Comparison of ENCODE assay signal across 8 mouse cellular contexts in the genomic region with DNA sequence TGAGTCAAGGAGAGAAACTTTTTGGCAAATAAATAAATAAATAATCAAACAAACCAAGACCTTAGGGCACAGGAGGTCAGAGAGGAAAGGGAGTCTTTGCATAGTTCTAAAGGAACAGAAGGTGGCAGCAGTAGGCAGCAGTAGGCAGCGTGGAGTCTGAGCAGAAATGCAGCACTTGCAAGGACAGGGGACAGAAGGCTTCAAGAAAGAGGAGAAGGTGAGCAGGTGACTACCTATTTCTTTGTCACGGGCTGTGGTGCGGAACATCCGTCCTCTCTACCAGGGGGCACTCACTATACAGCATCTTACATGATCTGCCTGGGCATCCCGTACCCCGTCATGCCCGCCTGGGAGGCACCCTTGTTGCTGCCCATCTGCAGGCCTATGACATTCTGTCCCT. TPM values are rescaled to one million over a fixed set of nuclear protein-coding genes. Genes with fewer than 3 reads are reported as not detected.
DNase-seq lines count a peak whose midpoint lies in the region; ATAC-seq and TF ChIP-seq lines count a peak whose summit lies in the region.
"Had no signal": no experiment of that assay in that cellular context is flagged by ENCODE, and none has a peak within 500 bp of the region (broad histone marks: within the 10 kb centered on the region; RNA-seq: fewer than 3 reads in every experiment).

No protein-coding gene starts in this region.

- peak; percentile 74 for TF ChIP-seq CTCF in Patski (IDR thresholded peaks at IDR 0.05)

- POLR2A ChIA-PET in Patski (lab: Charles Lee), result no interaction called here

- H3K27me3 ChIP-seq in Patski, result no peaks in the 10 kb centered on the region
- H3K27me3 ChIP-seq: limb, embryonic 13.5 days had no signal

- peak; percentile 74 for ATAC-seq in Patski
- ATAC-seq in common myeloid progenitor, adult 5-6 weeks (replicated peaks; ENCODE audit: low read depth, poor library complexity, severe bottlenecking), result peak; percentile 76; the same call in 1 of the 2 replicates
- ATAC-seq in megakaryocyte progenitor cell, adult 5-6 weeks (replicated peaks; ENCODE audit: poor library complexity), result peak; percentile 57

- peak; percentile 9 to 10 for DNase-seq in kidney, adult 8-10 months
- DNase-seq in kidney, adult 18-20 months, result no peak
- DNase-seq in Patski (ENCODE audit: low read depth, low spot score), result no peak
- no peak for DNase-seq in gastrocnemius, postnatal 10 days
- DNase-seq in gastrocnemius, adult 8-10 months (ENCODE audit: low spot score in 2 of 2), result no peak

- CTCF ChIA-PET in Patski (lab: Charles Lee), result no interaction called here

- in situ Hi-C loops in Patski (cut with MboI; ENCODE audit: low pct_unique_long_range_greater_than_20kb), result loop anchor here (10.0 kb wide), 1 partner anchor 394 kb away; no protein-coding TSS in a partner anchor

RNA-seq across cellular contexts. Expression of gene Tagln3, which starts 13.1 kb away (rescaled TPM):
- polyA plus RNA-seq in Patski (2021), result 0.35 TPM
- 1.4 TPM in 1 of 2 replicates, not detected in the other for total RNA-seq in common myeloid progenitor, adult 5-6 weeks (2017)
- not detected in 2 replicates for total RNA-seq in megakaryocyte progenitor cell, adult 5-6 weeks (2015)
- total RNA-seq in megakaryocyte progenitor cell, adult 5-6 weeks (2017), result not detected in 2 replicates
- total RNA-seq in gastrocnemius, postnatal 10 days (2021), result under 1 TPM; 0.70 to 0.90 TPM
- under 1 TPM; 0.38 to 0.75 (median 0.65) TPM for total RNA-seq in gastrocnemius, adult 8-10 months (2022)

RNA-seq across cellular contexts. Expression of gene Tmprss7, which starts 17.8 kb away (rescaled TPM):
- polyA plus RNA-seq in Patski (2021), result not detected
- total RNA-seq in common myeloid progenitor, adult 5-6 weeks (2017), result 0.73 TPM in 1 of 2 replicates, not detected in the other
- 0.46 and 0.74 TPM in 2 replicates for total RNA-seq in megakaryocyte progenitor cell, adult 5-6 weeks (2015)
- 0.12 and 0.81 TPM in 2 replicates for total RNA-seq in megakaryocyte progenitor cell, adult 5-6 weeks (2017)
- not detected for total RNA-seq in gastrocnemius, postnatal 10 days (2021)
- not detected for total RNA-seq in gastrocnemius, adult 8-10 months (2022)

RNA-seq across cellular contexts. Expression of gene Abhd10, which starts 31.5 kb away (rescaled TPM):
- polyA plus RNA-seq in Patski (2021), result 17.3 TPM
- 20.0 and 26.3 TPM in 2 replicates for total RNA-seq in common myeloid progenitor, adult 5-6 weeks (2017)
- 22.5 and 25.0 TPM in 2 replicates for total RNA-seq in megakaryocyte progenitor cell, adult 5-6 weeks (2015)
- 18.2 and 27.4 TPM in 2 replicates for total RNA-seq in megakaryocyte progenitor cell, adult 5-6 weeks (2017)
- 10 to 100 TPM; 10.3 to 10.7 TPM for total RNA-seq in gastrocnemius, postnatal 10 days (2021)
- total RNA-seq in gastrocnemius, adult 8-10 months (2022), result 10 to 100 TPM; 11.1 to 14.1 (median 13.0) TPM

RNA-seq across cellular contexts. Expression of gene BC016579, which starts 57.4 kb away (rescaled TPM):
- polyA plus RNA-seq in Patski (2021), result not detected
- 0.29 and 1.2 TPM in 2 replicates for total RNA-seq in common myeloid progenitor, adult 5-6 weeks (2017)
- total RNA-seq in megakaryocyte progenitor cell, adult 5-6 weeks (2015), result 1.0 and 2.2 TPM in 2 replicates
- 0.17 and 0.61 TPM in 2 replicates for total RNA-seq in megakaryocyte progenitor cell, adult 5-6 weeks (2017)
- not detected for total RNA-seq in gastrocnemius, postnatal 10 days (2021)
- not detected for total RNA-seq in gastrocnemius, adult 8-10 months (2022)

Comparison
In these comparisons a context has a peak if more than half of its experiments do, and no peak if none do; other contexts are left out.
1. DNase-seq: peak in kidney, adult 8-10 months (2 of 2); none in kidney, adult 18-20 months (single experiment), Patski (single experiment), gastrocnemius, postnatal 10 days (single experiment) and gastrocnemius, adult 8-10 months (0 of 2).
2. Peak in every context shown above with its lines, with median percentiles within 50 percentile points of each other: ATAC-seq.